Mouse (Mus musculus) limb, embryonic 13.5 days (tissue): ENCODE results near the gene Tma7. TPM values are rescaled to one million over a fixed set of nuclear protein-coding genes. Genes with fewer than 3 reads are reported as not detected.

Source experiments
- ATAC-seq: fragments of 200-750 bp; cut with Nextera tagmentation; 2 replicates; pipeline ENCODE4 v1.8.0; 2017; ENCODE audit warnings: low read depth, moderate number of reproducible peaks, moderate TSS enrichment; ENCODE audit not compliant: low FRiP score
- H3K27ac ChIP-seq: fragments of 300-500 bp; sonication (generic); 2 replicates; pipeline ENCODE4 v1.5.1; 2015; ENCODE audit warnings: inconsistent platforms, mild to moderate bottlenecking, moderate library complexity
- H3K27me3 ChIP-seq: fragments of 300-500 bp; sonication (generic); 2 replicates; pipeline ENCODE4 v1.6.1; 2015; ENCODE audit warnings: mild to moderate bottlenecking, inconsistent platforms
- H3K36me3 ChIP-seq: fragments of 300-500 bp; sonication (generic); 2 replicates; pipeline ENCODE4 v1.6.1; 2015; ENCODE audit warnings: inconsistent platforms, mild to moderate bottlenecking, moderate library complexity
- H3K4me1 ChIP-seq: fragments of 300-500 bp; sonication (generic); 2 replicates; pipeline ENCODE4 v1.6.1; 2015; ENCODE audit warnings: inconsistent platforms
- H3K4me2 ChIP-seq: fragments of 300-500 bp; sonication (generic); replicated peaks from 2 replicates; pipeline ENCODE4 v1.6.1; 2015; ENCODE audit warnings: inconsistent platforms, mild to moderate bottlenecking, moderate library complexity
- H3K4me3 ChIP-seq: fragments of 300-500 bp; sonication (generic); 2 replicates; pipeline ENCODE4 v1.5.1; 2015; ENCODE audit warnings: moderate library complexity, mild to moderate bottlenecking, inconsistent platforms
- H3K9ac ChIP-seq: fragments of 300-500 bp; sonication (generic); 2 replicates; pipeline ENCODE4 v1.6.1; 2015; ENCODE audit warnings: mild to moderate bottlenecking, inconsistent platforms
- H3K9me3 ChIP-seq: fragments of 300-500 bp; sonication (generic); 2 replicates; pipeline ENCODE4 v1.6.1; 2016; ENCODE audit warnings: inconsistent platforms
- WGBS: fragments of 180-500 bp; shearing (Covaris S2); methylation state at CpG from one replicate; pipeline ENCODE4 v1.1.7; 2015; 5-methylcytosine and 5-hydroxymethylcytosine counted together
- polyA plus RNA-seq: library from polyadenylated mRNA; unstranded; fragments of >200 nt; fragmentation: Nextera tagmentation; extraction: Ambion mirVana; gene quantifications from 2 replicates; pipeline ENCODE4 v1.2.1, GENCODE M21; 2015

Gene Tma7
- polyA plus RNA-seq, 1 experiment from 2014 or later: 711 TPM

GRCm38 (mm10) chr9:109116205-109116604 lies 33.8 kb upstream of the Tma7 start:
- H3K27ac ChIP-seq: no peak overlapping the region
- H3K36me3 ChIP-seq: peaks cover 88% of the 10 kb centered on the region
- H3K4me2 ChIP-seq: no peak overlapping the region
- H3K4me1 ChIP-seq: no peaks in the 10 kb centered on the region
- no peak overlapping the region for H3K9ac ChIP-seq
- no peak for ATAC-seq
- WGBS: 92% methylated on average over 10 of the region's 10 CpGs
- no peaks in the 10 kb centered on the region for H3K9me3 ChIP-seq
- no peak overlapping the region for H3K4me3 ChIP-seq
- H3K27me3 ChIP-seq: no peaks in the 10 kb centered on the region

DNA sequence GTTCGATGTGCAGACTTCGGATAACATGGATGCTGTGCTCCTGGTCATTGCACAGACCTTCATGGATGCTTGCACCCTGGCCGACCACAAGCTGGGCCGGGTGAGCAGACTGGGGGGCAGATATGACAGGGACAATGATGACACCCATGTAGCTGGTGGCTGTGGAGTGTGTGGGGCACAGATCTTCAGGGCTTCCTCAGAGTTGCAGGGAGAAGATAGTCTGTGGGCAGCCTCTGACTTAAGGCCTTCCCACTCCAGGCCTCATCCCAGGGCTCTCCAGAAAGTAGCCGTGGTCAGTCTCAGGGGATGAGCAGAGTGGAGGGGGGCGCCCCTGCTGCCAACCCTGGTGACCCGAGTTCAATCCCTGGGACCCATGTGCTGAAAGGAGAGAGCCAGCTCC lies 32.5 kb upstream of the Tma7 start:
- Histone ChIP-seq H3K27me3 (no peaks in the 10 kb centered on the region), H3K9ac (no peak overlapping the region), H3K27ac (no peak overlapping the region), H3K4me2 (no peak overlapping the region), H3K36me3 (peaks cover 100% of the 10 kb centered on the region), H3K4me1 (no peaks in the 10 kb centered on the region), H3K9me3 (no peaks in the 10 kb centered on the region), H3K4me3 (no peak overlapping the region)
- 91% methylated on average over 7 of the region's 7 CpGs for WGBS
- no peak for ATAC-seq

DNA sequence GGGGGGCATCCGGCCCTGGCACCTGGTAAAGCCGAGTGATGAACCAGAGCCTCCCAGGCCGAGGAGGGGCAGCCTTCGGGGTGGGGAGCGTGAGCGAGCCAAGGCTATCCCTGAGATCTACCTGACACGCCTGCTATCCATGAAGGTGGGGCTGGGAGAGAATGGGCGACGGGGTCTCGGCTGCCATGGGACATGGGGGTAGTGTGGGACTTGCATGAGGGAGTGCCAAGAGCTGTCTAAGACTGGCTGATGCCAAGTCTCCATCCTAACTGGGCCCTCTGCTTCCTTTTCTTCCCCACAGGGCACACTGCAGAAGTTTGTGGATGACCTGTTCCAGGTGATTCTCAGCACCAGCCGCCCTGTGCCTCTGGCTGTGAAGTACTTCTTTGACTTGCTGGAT lies 31.9 kb upstream of the Tma7 start:
- no peak for ATAC-seq

GRCm38 (mm10) chr9:109113331-109113730 lies 30.9 kb upstream of the Tma7 start:
- H3K9ac ChIP-seq: no peak overlapping the region
- H3K4me2 ChIP-seq: no peak overlapping the region
- H3K4me1 ChIP-seq: no peaks in the 10 kb centered on the region
- H3K36me3 ChIP-seq: peaks cover 100% of the 10 kb centered on the region
- H3K27ac ChIP-seq: no peak overlapping the region
- H3K9me3 ChIP-seq: no peaks in the 10 kb centered on the region
- no peak for ATAC-seq
- H3K4me3 ChIP-seq: no peak overlapping the region
- H3K27me3 ChIP-seq: no peaks in the 10 kb centered on the region
- WGBS: 91% methylated on average over 8 of the region's 8 CpGs

More for the DNA sequence above, 31.9 kb upstream of the Tma7 start:
- WGBS: 93% methylated on average over 11 of the region's 11 CpGs
- Histone ChIP-seq H3K4me2 (no peak overlapping the region), H3K4me3 (no peak overlapping the region), H3K4me1 (no peaks in the 10 kb centered on the region), H3K27me3 (no peaks in the 10 kb centered on the region), H3K36me3 (peaks cover 100% of the 10 kb centered on the region), H3K9ac (no peak overlapping the region), H3K27ac (no peak overlapping the region), H3K9me3 (no peaks in the 10 kb centered on the region)

GRCm38 (mm10) chr9:109111591-109111990 lies 29.2 kb upstream of the Tma7 start:
- H3K27me3 ChIP-seq: no peaks in the 10 kb centered on the region
- peaks cover 99% of the 10 kb centered on the region for H3K36me3 ChIP-seq
- H3K4me2 ChIP-seq: no peak overlapping the region
- no peak for ATAC-seq
- H3K27ac ChIP-seq: no peak overlapping the region
- H3K4me3 ChIP-seq: no peak overlapping the region
- WGBS: 93% methylated on average over 9 of the region's 9 CpGs
- no peaks in the 10 kb centered on the region for H3K9me3 ChIP-seq
- H3K4me1 ChIP-seq: peaks cover 9% of the 10 kb centered on the region
- no peak overlapping the region for H3K9ac ChIP-seq

DNA sequence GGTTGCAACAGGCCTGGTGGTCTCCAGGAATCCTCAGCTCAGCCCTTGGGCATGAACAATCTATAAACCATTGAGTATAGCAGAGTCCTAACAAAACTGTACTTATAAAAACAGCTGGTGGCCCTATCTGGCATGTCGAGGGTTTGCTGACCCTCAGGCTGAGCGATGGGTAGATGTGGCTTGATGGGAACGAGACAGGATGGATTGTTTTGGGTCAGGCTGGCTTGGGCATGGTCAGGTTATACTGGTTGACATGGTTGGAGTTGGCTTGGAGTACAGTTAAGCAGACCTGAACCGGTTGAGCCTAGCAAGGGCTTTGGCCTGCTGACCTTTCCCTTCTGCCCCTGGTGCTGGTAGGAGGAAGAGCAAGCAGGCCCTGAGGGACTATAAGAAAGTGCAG lies 28.7 kb upstream of the Tma7 start:
- 83% methylated on average over 4 of the region's 4 CpGs for WGBS
- no peak overlapping the region for H3K27ac ChIP-seq
- H3K4me1 ChIP-seq: peaks cover 13% of the 10 kb centered on the region
- no peaks in the 10 kb centered on the region for H3K27me3 ChIP-seq
- no peak overlapping the region for H3K9ac ChIP-seq
- H3K4me3 ChIP-seq: no peak overlapping the region
- no peaks in the 10 kb centered on the region for H3K9me3 ChIP-seq
- peaks cover 99% of the 10 kb centered on the region for H3K36me3 ChIP-seq
- H3K4me2 ChIP-seq: no peak overlapping the region
- ATAC-seq: no peak

- no peak overlapping the region for H3K4me3 ChIP-seq
- no peak overlapping the region for H3K9ac ChIP-seq
- no peaks in the 10 kb centered on the region for H3K9me3 ChIP-seq
- WGBS: 92% methylated on average over 11 of the region's 11 CpGs
- peaks cover 16% of the 10 kb centered on the region for H3K4me1 ChIP-seq
- H3K27me3 ChIP-seq: no peaks in the 10 kb centered on the region
- ATAC-seq: no peak
- H3K27ac ChIP-seq: no peak overlapping the region
- H3K36me3 ChIP-seq: peaks cover 99% of the 10 kb centered on the region
- no peak overlapping the region for H3K4me2 ChIP-seq
Measured at GRCm38 (mm10) chr9:109110240-109110639, 27.9 kb upstream of the Tma7 start.

GRCm38 (mm10) chr9:109107341-109107740 lies 25.0 kb upstream of the Tma7 start:
- Histone ChIP-seq H3K36me3 (peaks cover 99% of the 10 kb centered on the region), H3K27me3 (no peaks in the 10 kb centered on the region), H3K4me2 (no peak overlapping the region), H3K4me1 (peaks cover 24% of the 10 kb centered on the region), H3K9ac (no peak overlapping the region), H3K27ac (no peak overlapping the region), H3K4me3 (no peak overlapping the region), H3K9me3 (no peaks in the 10 kb centered on the region)
- no peak for ATAC-seq
- 26% methylated on average over 3 of the region's 6 CpGs for WGBS

GRCm38 (mm10) chr9:109105648-109106047 lies 23.3 kb upstream of the Tma7 start:
- H3K9me3 ChIP-seq: no peaks in the 10 kb centered on the region
- 93% methylated on average over 12 of the region's 12 CpGs for WGBS
- H3K36me3 ChIP-seq: peaks cover 97% of the 10 kb centered on the region
- peaks cover 26% of the 10 kb centered on the region for H3K4me1 ChIP-seq
- no peak for ATAC-seq
- H3K4me3 ChIP-seq: no peak overlapping the region
- no peaks in the 10 kb centered on the region for H3K27me3 ChIP-seq
- no peak overlapping the region for H3K9ac ChIP-seq
- no peak overlapping the region for H3K27ac ChIP-seq
- no peak overlapping the region for H3K4me2 ChIP-seq

GRCm38 (mm10) chr9:109105011-109105410 lies 22.6 kb upstream of the Tma7 start:
- H3K9me3 ChIP-seq: no peaks in the 10 kb centered on the region
- peaks cover 97% of the 10 kb centered on the region for H3K36me3 ChIP-seq
- 76% methylated on average over 12 of the region's 12 CpGs for whole genome bisulfite sequencing
- peaks cover 30% of the 10 kb centered on the region for H3K4me1 ChIP-seq
- H3K27ac ChIP-seq: no peak overlapping the region
- ATAC-seq: no peak
- no peaks in the 10 kb centered on the region for H3K27me3 ChIP-seq
- no peak overlapping the region for H3K4me3 ChIP-seq
- H3K4me2 ChIP-seq: no peak overlapping the region
- no peak overlapping the region for H3K9ac ChIP-seq

GRCm38 (mm10) chr9:109104083-109104482 lies 21.7 kb upstream of the Tma7 start:
- peaks cover 95% of the 10 kb centered on the region for H3K36me3 ChIP-seq

DNA sequence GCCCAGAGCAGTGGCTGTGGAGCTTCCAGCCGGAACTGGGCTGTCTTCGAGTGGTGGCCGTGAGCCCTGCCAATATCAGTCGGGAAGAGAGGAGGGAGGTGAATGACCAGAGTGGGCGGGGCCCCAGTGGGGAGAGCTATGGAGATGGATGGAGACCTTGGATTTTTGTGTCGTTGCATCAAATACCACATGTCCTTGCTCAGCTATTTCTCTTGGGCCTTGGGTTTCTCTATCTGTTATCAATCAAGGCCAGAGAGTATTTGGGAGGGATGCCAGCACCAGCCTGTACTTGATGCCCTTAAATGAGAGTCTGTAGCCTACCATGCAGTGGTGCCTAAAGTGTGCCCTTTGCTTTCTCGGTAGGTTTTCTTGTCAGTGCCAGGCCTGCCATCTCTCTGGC lies 20.9 kb upstream of the Tma7 start:
- Histone ChIP-seq H3K27ac (no peak overlapping the region), H3K27me3 (no peaks in the 10 kb centered on the region), H3K36me3 (peaks cover 87% of the 10 kb centered on the region), H3K4me2 (no peak overlapping the region), H3K4me1 (peaks cover 48% of the 10 kb centered on the region), H3K4me3 (no peak overlapping the region), H3K9ac (no peak overlapping the region), H3K9me3 (no peaks in the 10 kb centered on the region)
- ATAC-seq: no peak
- 76% methylated on average over 7 of the region's 7 CpGs for WGBS

More at GRCm38 (mm10) chr9:109104083-109104482, 21.7 kb upstream of the Tma7 start:
- ATAC-seq: no peak
- Histone ChIP-seq H3K27me3 (no peaks in the 10 kb centered on the region), H3K9ac (no peak overlapping the region), H3K9me3 (no peaks in the 10 kb centered on the region), H3K4me1 (peaks cover 39% of the 10 kb centered on the region), H3K4me3 (no peak overlapping the region), H3K4me2 (no peak overlapping the region), H3K27ac (no peak overlapping the region)
- 93% methylated on average over 9 of the region's 9 CpGs for WGBS

GRCm38 (mm10) chr9:109102541-109102940 lies 20.2 kb upstream of the Tma7 start:
- 90% methylated on average over 3 of the region's 3 CpGs for WGBS
- H3K9ac ChIP-seq: no peak overlapping the region

More at GRCm38 (mm10) chr9:109102541-109102940, 20.2 kb upstream of the Tma7 start:
- no peak for ATAC-seq
- H3K27me3 ChIP-seq: no peaks in the 10 kb centered on the region
- no peak overlapping the region for H3K4me2 ChIP-seq
- peaks cover 80% of the 10 kb centered on the region for H3K36me3 ChIP-seq
- H3K4me1 ChIP-seq: peaks cover 55% of the 10 kb centered on the region
- no peak overlapping the region for H3K4me3 ChIP-seq
- no peaks in the 10 kb centered on the region for H3K9me3 ChIP-seq
- H3K27ac ChIP-seq: no peak overlapping the region
